Mouse (Mus musculus): Measurements from ENCODE around the gene Pkmyt1. TPM values are rescaled to one million over a fixed set of nuclear protein-coding genes. Genes with fewer than 3 reads are reported as not detected.

The Pkmyt1 gene
- 47.4 and 49.9 TPM in 2 replicates for polyA plus RNA-seq (2015; fragmentation: Nextera tagmentation; extraction: Ambion mirVana)

- Histone ChIP-seq H3K4me1 (0 out of 2 replicates have a peak, but pooled peaks cover 3% of the 10 kb centered on the region), H3K9me3 (no peaks in the 10 kb centered on the region), H3K27me3 (replicated peaks) (no peaks in the 10 kb centered on the region), H3K9ac (peak within 1 kb of the TSS; percentile 68), H3K36me3 (no peaks in the 10 kb centered on the region), H3K27ac (peak within 1 kb of the TSS; percentile 93), H3K4me3 (replicated peaks) (peak within 1 kb of the TSS; percentile 97), H3K4me2 (peak within 1 kb of the TSS; percentile 65)
- WGBS, result under 1% methylated on average over 72 of the region's 73 CpGs
- peak; percentile 95 for ATAC-seq (ENCODE audit: insufficient read depth, low FRiP score, low read depth)
Observed at GRCm38 (mm10) chr17:23725999-23726757, at the start of gene Pkmyt1. Gene Pkmyt1 (plus strand): TSS chr17:23726336.

GRCm38 (mm10) chr17:23676473-23677031 is 49.6 kb upstream of the Pkmyt1 start:
- no peak for ATAC-seq (ENCODE audit: insufficient read depth, low FRiP score, low read depth)
- Histone ChIP-seq H3K4me3 (replicated peaks) (peak overlapping the region; percentile 69), H3K36me3 (no peaks in the 10 kb centered on the region), H3K4me2 (peak overlapping the region; percentile 96), H3K9me3 (no peaks in the 10 kb centered on the region), H3K27me3 (replicated peaks) (peaks cover 21% of the 10 kb centered on the region), H3K9ac (no peak overlapping the region; the same call in 1 of the 2 replicates), H3K4me1 (peaks cover 51% of the 10 kb centered on the region), H3K27ac (peak overlapping the region; percentile 83)
- under 1% methylated on average over 37 of the region's 37 CpGs for WGBS

- H3K9me3 ChIP-seq, result no peaks in the 10 kb centered on the region
- H3K4me1 ChIP-seq, result peaks cover 56% of the 10 kb centered on the region
- peak within 1 kb of the TSS; percentile 44; the same call in 1 of the 2 replicates for H3K9ac ChIP-seq
- WGBS, result under 1% methylated on average over 34 of the region's 34 CpGs
- no peaks in the 10 kb centered on the region for H3K36me3 ChIP-seq
- ATAC-seq (ENCODE audit: insufficient read depth, low FRiP score, low read depth), result peak; percentile 54
- peak within 1 kb of the TSS; percentile 69 for H3K4me3 ChIP-seq (replicated peaks)
- peak within 1 kb of the TSS; percentile 96 for H3K4me2 ChIP-seq
- H3K27me3 ChIP-seq (replicated peaks), result peaks cover 26% of the 10 kb centered on the region
- H3K27ac ChIP-seq, result peak within 1 kb of the TSS; percentile 83
Observed at GRCm38 (mm10) chr17:23677236-23677679, 48.9 kb upstream of the Pkmyt1 start, which contains the start of gene Tnfrsf12a. Gene Tnfrsf12a (minus strand): TSS chr17:23677468.

GRCm38 (mm10) chr17:23679127-23679835 is 46.9 kb upstream of the Pkmyt1 start, which contains the start of gene Cldn6:
Gene Cldn6 (plus strand): TSS chr17:23679249.
- no peak for ATAC-seq (ENCODE audit: insufficient read depth, low FRiP score, low read depth)
- peak within 1 kb of the TSS; percentile 64 for H3K27ac ChIP-seq
- H3K9ac ChIP-seq, result no peak within 1 kb of the TSS
- peaks cover 59% of the 10 kb centered on the region for H3K4me1 ChIP-seq
- H3K4me2 ChIP-seq, result peak within 1 kb of the TSS; percentile 42
- H3K4me3 ChIP-seq (replicated peaks), result peak within 1 kb of the TSS; percentile 36
- no peaks in the 10 kb centered on the region for H3K9me3 ChIP-seq
- peaks cover 37% of the 10 kb centered on the region for H3K27me3 ChIP-seq (replicated peaks)
- no peaks in the 10 kb centered on the region for H3K36me3 ChIP-seq
- 3% methylated on average over 38 of the region's 38 CpGs for WGBS

GRCm38 (mm10) chr17:23680336-23680735 is 45.8 kb upstream of the Pkmyt1 start:
- H3K9me3 ChIP-seq, result no peaks in the 10 kb centered on the region
- H3K27me3 ChIP-seq (replicated peaks), result peaks cover 37% of the 10 kb centered on the region
- H3K27ac ChIP-seq, result no peak overlapping the region
- 59% methylated on average over 9 of the region's 9 CpGs for whole genome bisulfite sequencing
- no peak for ATAC-seq (ENCODE audit: insufficient read depth, low FRiP score, low read depth)
- H3K4me1 ChIP-seq, result peaks cover 51% of the 10 kb centered on the region
- no peaks in the 10 kb centered on the region for H3K36me3 ChIP-seq
- H3K9ac ChIP-seq, result no peak overlapping the region
- peak overlapping the region; percentile 42 for H3K4me2 ChIP-seq
- H3K4me3 ChIP-seq (replicated peaks), result peak overlapping the region; percentile 36; the same call in 1 of the 2 replicates

- Histone ChIP-seq H3K27ac (peak overlapping the region; percentile 19; the same call in 1 of the 2 replicates), H3K4me1 (peaks cover 43% of the 10 kb centered on the region), H3K36me3 (no peaks in the 10 kb centered on the region), H3K4me3 (replicated peaks) (0 out of 2 replicates have a peak overlapping the region, but pooled peaks have one; percentile 1), H3K27me3 (replicated peaks) (peaks cover 37% of the 10 kb centered on the region), H3K4me2 (peak overlapping the region; percentile 42), H3K9me3 (no peaks in the 10 kb centered on the region), H3K9ac (no peak overlapping the region)
- ATAC-seq (ENCODE audit: insufficient read depth, low FRiP score, low read depth), result peak; percentile 21; the same call in 1 of the 2 replicates
- 58% methylated on average over 10 of the region's 10 CpGs for WGBS
Observed at GRCm38 (mm10) chr17:23681086-23681485, 45.0 kb upstream of the Pkmyt1 start.

- no peaks in the 10 kb centered on the region for H3K36me3 ChIP-seq
- H3K9ac ChIP-seq, result no peak overlapping the region
- ATAC-seq (ENCODE audit: insufficient read depth, low FRiP score, low read depth), result no peak
- H3K9me3 ChIP-seq, result no peaks in the 10 kb centered on the region
- no peak overlapping the region for H3K27ac ChIP-seq
- H3K4me2 ChIP-seq, result 0 out of 2 replicates have a peak overlapping the region, but pooled peaks have one; percentile 2
- H3K4me1 ChIP-seq, result peaks cover 35% of the 10 kb centered on the region
- no peak overlapping the region for H3K4me3 ChIP-seq (replicated peaks)
- 37% methylated on average over 4 of the region's 4 CpGs for WGBS
- peaks cover 37% of the 10 kb centered on the region for H3K27me3 ChIP-seq (replicated peaks)
Observed at GRCm38 (mm10) chr17:23682092-23682491, 44.0 kb upstream of the Pkmyt1 start.

GRCm38 (mm10) chr17:23682530-23682929 is 43.6 kb upstream of the Pkmyt1 start:
- no peaks in the 10 kb centered on the region for H3K36me3 ChIP-seq
- H3K4me2 ChIP-seq, result no peak overlapping the region
- WGBS, result 64% methylated on average over 3 of the region's 3 CpGs
- ATAC-seq (ENCODE audit: insufficient read depth, low FRiP score, low read depth), result no peak
- H3K27ac ChIP-seq, result no peak overlapping the region
- no peak overlapping the region for H3K4me3 ChIP-seq (replicated peaks)
- H3K9me3 ChIP-seq, result no peaks in the 10 kb centered on the region
- H3K9ac ChIP-seq, result no peak overlapping the region
- H3K27me3 ChIP-seq (replicated peaks), result peaks cover 37% of the 10 kb centered on the region
- H3K4me1 ChIP-seq, result peaks cover 34% of the 10 kb centered on the region

GRCm38 (mm10) chr17:23683226-23683625 is 42.9 kb upstream of the Pkmyt1 start:
- H3K36me3 ChIP-seq, result no peaks in the 10 kb centered on the region
- no peak for ATAC-seq (ENCODE audit: insufficient read depth, low FRiP score, low read depth)
- H3K4me1 ChIP-seq, result peaks cover 31% of the 10 kb centered on the region
- H3K9me3 ChIP-seq, result no peaks in the 10 kb centered on the region
- no peak overlapping the region for H3K4me2 ChIP-seq
- H3K27me3 ChIP-seq (replicated peaks), result peaks cover 37% of the 10 kb centered on the region
- 28% methylated on average over 15 of the region's 15 CpGs for WGBS
- H3K9ac ChIP-seq, result no peak overlapping the region
- no peak overlapping the region for H3K4me3 ChIP-seq (replicated peaks)
- H3K27ac ChIP-seq, result no peak overlapping the region

GRCm38 (mm10) chr17:23683856-23684672 is 42.1 kb upstream of the Pkmyt1 start, which contains the start of gene Cldn9:
Gene Cldn9 (minus strand): TSS chr17:23684026.
- no peak within 1 kb of the TSS for H3K9ac ChIP-seq
- ATAC-seq (ENCODE audit: insufficient read depth, low FRiP score, low read depth), result peak; percentile 41; the same call in 1 of the 2 replicates
- no peak within 1 kb of the TSS for H3K27ac ChIP-seq
- WGBS, result 25% methylated on average over 15 of the region's 15 CpGs
- no peaks in the 10 kb centered on the region for H3K36me3 ChIP-seq
- no peaks in the 10 kb centered on the region for H3K9me3 ChIP-seq
- peaks cover 30% of the 10 kb centered on the region for H3K4me1 ChIP-seq
- H3K4me2 ChIP-seq, result no peak within 1 kb of the TSS
- no peak within 1 kb of the TSS for H3K4me3 ChIP-seq (replicated peaks)
- peaks cover 30% of the 10 kb centered on the region for H3K27me3 ChIP-seq (replicated peaks)

- ATAC-seq (ENCODE audit: insufficient read depth, low FRiP score, low read depth), result no peak
- Histone ChIP-seq H3K27ac (no peak overlapping the region), H3K4me2 (no peak overlapping the region), H3K4me3 (replicated peaks) (no peak overlapping the region), H3K9ac (no peak overlapping the region), H3K9me3 (no peaks in the 10 kb centered on the region), H3K36me3 (no peaks in the 10 kb centered on the region), H3K4me1 (peaks cover 13% of the 10 kb centered on the region; the same call in 1 of the 2 replicates), H3K27me3 (replicated peaks) (peaks cover 6% of the 10 kb centered on the region; the same call in 1 of the 2 replicates)
- 48% methylated on average over 1 of the region's 1 CpGs for WGBS
Observed at GRCm38 (mm10) chr17:23694491-23694890, 31.6 kb upstream of the Pkmyt1 start.

Data from stomach, embryonic 15.5 days (tissue).